Mouse (Mus musculus) layer of hippocampus, postnatal 14 days (tissue): ENCODE data around the gene Mapkap1. TPM values are rescaled to one million over a fixed set of nuclear protein-coding genes. Genes with fewer than 3 reads are reported as not detected.

Experiments
- DNase-seq, 2 experiments: peaks; one replicate each; pipeline ENCODE4 v3.0.0; 2021 to 2022; ENCODE audit warnings: low spot score in 2 of 2, mixed read lengths in 1 of 2
- total RNA-seq, 2 experiments: library from RNA; stranded (reverse); gene quantifications; 2 replicates each; pipeline ENCODE4 v1.2.3; 2021

Mapkap1 gene
- total RNA-seq, 2 experiments from 2014 or later = 65.2 to 76.9 TPM

- DNase-seq = no peak
These were observed 222.5 kb downstream of the Mapkap1 start for GRCm38 (mm10) chr2:34628903-34629540.

GRCm38 (mm10) chr2:34629758-34630157 lies 223.2 kb downstream of the Mapkap1 start:
- DNase-seq = no peak

- DNase-seq = no peak
These were observed 223.9 kb downstream of the Mapkap1 start for GRCm38 (mm10) chr2:34630445-34630844.

GRCm38 (mm10) chr2:34632051-34632450 lies 225.5 kb downstream of the Mapkap1 start:
- DNase-seq = no peak

GRCm38 (mm10) chr2:34635249-34636165 lies 228.9 kb downstream of the Mapkap1 start:
- DNase-seq = no peak

- DNase-seq = peak; percentile 82 to 83
These were observed 232.5 kb downstream of the Mapkap1 start for GRCm38 (mm10) chr2:34638955-34639650.

- DNase-seq = no peak
These were observed 233.2 kb downstream of the Mapkap1 start for GRCm38 (mm10) chr2:34639725-34640124.

- no peak for DNase-seq
These were observed 235.8 kb downstream of the Mapkap1 start for GRCm38 (mm10) chr2:34642351-34642750.

- no peak for DNase-seq
These were observed 238.3 kb downstream of the Mapkap1 start for GRCm38 (mm10) chr2:34644571-34645526.

GRCm38 (mm10) chr2:34645851-34646540 lies 239.4 kb downstream of the Mapkap1 start:
- peak in 1 of 2 experiments; percentile 36 for DNase-seq

GRCm38 (mm10) chr2:34646541-34646865 lies 239.9 kb downstream of the Mapkap1 start:
- no peak for DNase-seq

- no peak for DNase-seq
These were observed 240.8 kb downstream of the Mapkap1 start for GRCm38 (mm10) chr2:34647410-34647809.

- no peak for DNase-seq
These were observed 261.2 kb downstream of the Mapkap1 start for GRCm38 (mm10) chr2:34667820-34668219.

GRCm38 (mm10) chr2:34668440-34669191 lies 262.0 kb downstream of the Mapkap1 start:
- peak; percentile 63 to 80 for DNase-seq

- DNase-seq = no peak
These were observed 262.7 kb downstream of the Mapkap1 start for GRCm38 (mm10) chr2:34669203-34669746.

- no peak for DNase-seq
These were observed 263.9 kb downstream of the Mapkap1 start for GRCm38 (mm10) chr2:34670470-34670869.

GRCm38 (mm10) chr2:34671385-34672026 lies 264.9 kb downstream of the Mapkap1 start:
- DNase-seq = peak; percentile 19 to 43

GRCm38 (mm10) chr2:34673846-34674245 lies 267.3 kb downstream of the Mapkap1 start:
- DNase-seq = no peak
